Mouse (Mus musculus): ENCODE measurements around the gene 4930572O03Rik. TPM values are rescaled to one million over a fixed set of nuclear protein-coding genes. Genes with fewer than 3 reads are reported as not detected.

Gene 4930572O03Rik
- not detected in 2 replicates for polyA plus RNA-seq (2012; rRNA removed; ENCODE audit: low replicate concordance)

DNA sequence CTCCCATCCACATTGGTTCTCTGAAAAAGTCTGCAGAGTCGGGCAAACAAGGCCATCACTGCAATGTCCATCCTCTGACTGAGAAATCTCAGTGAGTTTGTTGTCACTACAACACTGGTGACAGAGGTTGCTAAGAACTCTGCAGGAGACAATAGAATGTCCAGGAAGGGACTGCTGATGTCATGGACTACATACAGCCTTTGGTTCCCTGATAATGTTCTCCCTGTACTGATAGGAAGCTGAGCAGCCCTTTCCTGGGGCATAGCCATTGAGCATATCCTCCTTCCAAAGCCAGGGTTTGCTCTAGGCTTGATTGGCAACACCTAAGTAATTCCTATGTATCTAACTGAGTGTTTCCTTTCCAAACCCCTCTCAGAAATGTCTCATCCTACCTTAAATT, at the start of gene 4930572O03Rik:
Gene 4930572O03Rik (minus strand): TSS at position 101 of the 400 bp plus-strand sequence.

DNA sequence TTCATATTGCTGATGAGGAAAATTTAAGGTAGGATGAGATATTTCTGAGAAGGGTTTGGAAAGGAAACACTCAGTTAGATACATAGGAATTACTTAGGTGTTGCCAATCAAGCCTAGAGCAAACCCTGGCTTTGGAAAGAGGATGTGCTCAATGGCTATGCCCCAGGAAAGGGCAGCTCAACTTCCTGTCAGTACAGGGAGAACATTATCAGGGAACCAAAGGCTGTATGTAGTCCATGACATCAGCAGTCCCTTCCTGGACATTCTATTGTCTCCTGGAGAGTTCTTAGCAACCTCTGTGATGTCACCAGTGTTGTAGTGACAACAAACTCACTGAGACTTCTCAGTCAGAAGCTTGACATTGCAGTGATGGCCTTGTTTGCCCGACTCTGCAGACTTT, 38.1 kb downstream of the 4930572O03Rik start, which contains the start of gene Speer4d:
Gene Speer4d (plus strand): TSS at position 301 of the 400 bp plus-strand sequence.

Other genes with a start within 250 kb of the 4930572O03Rik start
- 0.10 TPM in 1 of 2 replicates, not detected in the other for gene Gm21149, start 180.5 kb downstream of the 4930572O03Rik start, polyA plus RNA-seq (2012; rRNA removed; ENCODE audit: low replicate concordance)
- 0.27 TPM in 1 of 2 replicates, not detected in the other for gene Gm21190, start 127.8 kb downstream of the 4930572O03Rik start, polyA plus RNA-seq (2012; rRNA removed; ENCODE audit: low replicate concordance)
- 0.12 TPM in 1 of 2 replicates, not detected in the other for gene Gm21083, start 79.7 kb downstream of the 4930572O03Rik start, polyA plus RNA-seq (2012; rRNA removed; ENCODE audit: low replicate concordance)
- 0.19 TPM in 1 of 2 replicates, not detected in the other for gene Speer4d, start 38.0 kb downstream of the 4930572O03Rik start, polyA plus RNA-seq (2012; rRNA removed; ENCODE audit: low replicate concordance)
- gene Speer4c, start 57.2 kb upstream of the 4930572O03Rik start, polyA plus RNA-seq (2012; rRNA removed; ENCODE audit: low replicate concordance) = not detected in 2 replicates

Measured in subcutaneous adipose tissue, adult 2 months (tissue).